Mouse (Mus musculus) urinary bladder, postnatal 14 days (tissue): Measurements from ENCODE around the gene Stat2.
"Not testable (repeated sequence)": the region's sequence is repeated elsewhere in the genome, so short reads cannot be mapped to it uniquely, and the experiment has no call there.

Experiments used
- DNase-seq: peaks from one replicate; pipeline ENCODE4 v3.0.0; 2021; ENCODE audit warnings: low spot score

Stat2 gene

DNA sequence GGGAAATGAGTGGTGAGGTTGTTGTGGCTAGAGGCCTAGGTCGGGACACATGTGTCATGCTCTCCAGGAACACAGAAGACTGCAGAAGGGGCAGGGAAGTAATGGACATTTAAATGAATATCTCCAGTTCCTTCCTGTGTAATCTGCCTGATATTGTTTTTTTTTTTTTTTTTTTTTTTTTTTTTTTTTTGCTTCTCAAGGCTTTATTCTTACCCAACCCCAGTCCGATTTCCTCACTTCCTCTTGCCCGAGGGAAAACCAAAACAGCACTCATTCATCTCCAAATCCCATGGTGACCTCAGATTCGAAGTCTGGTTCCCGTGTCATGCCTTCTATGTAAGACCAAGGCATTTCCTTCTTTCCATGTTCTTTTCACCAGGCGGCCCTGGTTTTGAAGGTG lies 27.9 kb downstream of the Stat2 start:
- no peak for DNase-seq

DNA sequence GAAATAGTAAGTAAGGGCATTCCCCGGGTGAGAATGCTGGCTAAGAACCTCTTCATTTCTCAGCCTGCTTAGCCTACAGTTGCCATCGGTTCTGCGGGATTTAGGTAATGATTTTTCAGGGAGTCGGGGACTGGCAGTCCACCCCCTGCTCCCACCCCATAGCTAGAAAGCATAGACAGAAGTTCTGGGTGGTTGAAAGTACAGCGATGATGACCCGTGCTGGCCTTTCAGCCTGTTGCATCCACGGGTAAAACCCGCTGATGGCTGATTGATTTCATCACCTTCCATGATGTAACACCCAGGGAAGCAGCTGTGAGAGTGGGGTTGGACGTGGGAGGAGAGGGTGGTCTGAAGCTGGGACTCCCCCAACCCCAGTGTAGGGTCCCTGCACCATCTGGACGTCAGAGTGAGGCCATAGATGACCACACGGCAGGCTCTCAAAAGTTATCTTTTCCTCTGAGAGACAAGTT lies 28.4 kb downstream of the Stat2 start, which contains the start of gene Il23a:
Gene Il23a (minus strand): TSS at position 51 of the 470 bp plus-strand sequence.
- DNase-seq, result no peak

DNA sequence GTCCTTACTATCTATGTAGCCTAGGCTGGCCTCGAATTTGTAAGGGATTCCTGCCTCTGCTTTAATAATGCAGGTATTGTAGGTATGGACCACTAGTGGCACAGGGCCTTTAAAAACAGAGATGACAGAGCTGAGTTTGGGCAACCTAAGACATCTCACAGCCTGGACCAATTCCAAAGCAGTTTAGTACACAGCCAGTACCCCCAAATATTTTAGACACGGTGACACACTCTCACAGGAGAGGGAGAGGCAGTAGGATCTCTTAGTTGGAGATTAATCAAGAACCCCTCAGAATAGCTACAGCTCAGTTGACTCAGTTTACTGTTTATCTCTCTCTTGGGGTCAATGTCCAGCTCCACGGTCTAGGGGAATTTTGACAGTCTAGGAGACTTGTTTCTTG lies 32.0 kb downstream of the Stat2 start:
- no peak for DNase-seq

DNA sequence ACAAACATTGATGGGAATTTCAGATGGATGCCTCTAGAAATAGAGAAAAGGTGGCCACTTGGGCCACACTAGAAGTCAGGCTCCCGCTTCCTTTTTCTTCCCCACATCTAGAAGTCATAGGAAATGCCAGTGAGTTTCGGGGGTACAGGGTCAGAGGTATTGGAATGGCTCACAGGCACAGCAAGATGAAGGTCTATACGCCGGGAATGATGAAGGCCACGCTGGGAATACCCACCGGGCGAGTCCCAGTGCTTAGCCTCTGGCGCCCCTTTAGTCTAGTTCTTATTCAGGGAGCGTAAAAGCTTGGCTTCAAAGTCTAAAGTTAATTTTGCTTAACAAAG lies 32.4 kb downstream of the Stat2 start:
- DNase-seq, result no peak

DNA sequence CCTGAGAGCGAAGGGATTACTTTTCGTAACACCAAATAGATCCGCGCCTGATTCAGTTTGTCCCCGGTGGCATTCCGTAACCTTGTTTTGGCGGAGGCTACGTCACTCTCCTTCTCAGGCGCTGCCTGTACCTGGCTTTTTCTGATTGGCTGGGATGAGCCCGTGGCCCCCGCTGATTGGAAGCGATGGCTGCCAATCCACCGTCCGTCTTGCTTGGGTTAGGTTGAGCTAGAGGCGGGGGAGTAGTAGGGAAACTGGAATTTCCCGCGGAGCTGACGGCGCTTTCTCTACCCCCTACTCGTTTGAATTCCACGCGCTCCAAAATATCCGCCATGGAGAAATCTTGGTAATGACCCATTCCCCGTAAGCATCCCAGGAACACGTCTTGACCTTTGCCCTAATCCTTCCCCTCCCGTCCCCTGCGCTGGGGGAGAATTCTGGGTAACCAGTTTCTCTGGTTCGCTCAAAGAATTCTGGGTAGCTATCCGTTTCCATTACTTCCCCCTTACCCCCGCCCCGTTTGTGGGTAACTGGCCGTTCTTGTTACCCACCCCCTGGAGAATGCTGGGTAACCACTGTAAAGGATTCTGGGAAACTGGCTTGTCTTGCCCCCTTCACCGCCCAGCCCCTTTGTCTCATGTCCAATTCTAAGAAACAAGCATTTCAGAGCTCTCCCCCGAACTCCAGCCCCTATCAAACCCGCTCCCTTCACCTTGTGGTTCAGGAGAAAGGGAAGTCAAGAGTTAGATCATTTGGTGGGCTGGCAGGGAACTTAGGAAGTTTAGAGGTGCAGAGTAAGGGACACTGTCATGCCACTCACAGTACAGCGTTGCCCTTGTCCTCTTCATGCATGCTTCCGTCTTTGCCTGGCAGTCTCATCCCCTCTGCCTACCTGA lies 33.0 kb downstream of the Stat2 start, which contains the start of gene Pan2:
Gene Pan2 (plus strand): TSS at position 210 of the 896 bp plus-strand sequence.
- peak; percentile 99 for DNase-seq

DNA sequence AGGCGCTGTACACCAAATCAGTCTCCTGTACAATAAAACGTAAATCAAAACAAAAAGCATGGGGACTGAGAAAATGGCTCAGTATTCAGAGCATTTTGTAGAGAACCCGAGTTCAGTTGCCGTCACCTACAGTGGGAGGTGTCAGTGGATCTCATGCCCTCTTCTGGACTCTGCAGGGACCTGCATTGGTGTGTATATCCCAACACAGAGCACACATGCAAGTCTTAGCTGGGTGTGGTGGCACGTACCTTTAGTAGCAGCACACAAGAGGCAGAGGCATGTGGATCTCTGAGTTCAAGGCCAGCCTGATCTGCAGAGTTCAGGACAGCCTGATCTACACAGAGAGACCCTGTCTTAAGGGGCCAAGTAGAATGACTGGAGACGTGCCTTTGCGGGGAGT lies 39.3 kb downstream of the Stat2 start:
- no peak for DNase-seq

DNA sequence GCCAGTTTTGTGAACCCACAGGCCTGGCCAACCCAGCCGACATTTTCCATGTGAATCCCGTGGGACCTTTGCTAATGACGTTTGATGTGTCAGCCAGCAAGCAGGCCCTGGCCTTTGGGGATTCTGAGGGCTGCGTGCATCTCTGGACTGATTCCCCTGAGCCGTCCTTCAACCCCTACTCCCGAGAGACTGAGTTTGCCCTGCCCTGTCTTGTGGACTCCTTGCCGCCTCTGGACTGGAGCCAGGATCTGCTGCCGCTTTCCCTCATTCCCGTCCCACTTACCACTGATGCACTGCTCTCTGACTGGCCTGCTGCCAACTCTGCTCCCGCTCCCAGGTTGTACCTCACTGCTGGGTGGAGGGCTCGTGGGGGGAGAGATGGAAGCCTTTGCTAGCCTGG lies 39.8 kb downstream of the Stat2 start:
- DNase-seq, result no peak

DNA sequence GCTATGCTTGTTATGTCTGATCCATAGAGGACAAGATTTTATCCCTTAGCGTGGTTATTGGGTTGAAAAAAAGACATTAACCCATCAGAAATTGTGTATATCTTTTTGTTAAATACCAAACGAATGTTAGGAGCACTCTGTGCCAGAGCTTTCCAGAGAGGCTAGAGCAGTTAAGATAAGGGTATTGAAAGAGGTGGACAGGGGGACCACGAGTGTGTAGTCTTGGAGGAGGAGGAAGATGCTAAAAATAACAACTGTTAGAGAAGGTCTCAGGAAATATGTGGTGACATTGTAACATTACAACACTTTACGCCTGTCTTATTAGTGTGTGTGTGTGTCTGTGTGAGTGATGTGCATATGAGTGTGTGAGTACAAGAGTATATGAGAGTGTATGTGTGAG lies 40.5 kb downstream of the Stat2 start:
- no peak for DNase-seq

DNA sequence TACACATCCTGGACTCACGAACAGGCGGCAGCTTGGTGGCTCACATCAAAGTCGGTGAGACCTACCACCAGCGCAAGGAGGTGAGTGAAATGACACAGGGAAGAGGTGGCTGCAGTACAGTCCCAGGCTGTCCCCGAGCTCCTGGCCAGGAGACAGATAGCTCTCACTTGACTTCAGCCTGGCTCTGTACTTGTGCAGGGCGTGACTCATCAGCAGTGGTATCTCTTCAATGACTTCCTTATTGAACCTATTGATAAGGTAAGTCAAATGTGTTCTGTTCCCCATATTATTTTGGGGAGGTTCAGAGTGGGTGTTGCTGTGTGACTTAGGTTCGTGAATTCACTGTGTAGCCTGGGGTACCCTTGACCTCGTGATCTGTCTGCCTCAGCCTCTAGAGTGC lies 45.2 kb downstream of the Stat2 start:
- no peak for DNase-seq

DNA sequence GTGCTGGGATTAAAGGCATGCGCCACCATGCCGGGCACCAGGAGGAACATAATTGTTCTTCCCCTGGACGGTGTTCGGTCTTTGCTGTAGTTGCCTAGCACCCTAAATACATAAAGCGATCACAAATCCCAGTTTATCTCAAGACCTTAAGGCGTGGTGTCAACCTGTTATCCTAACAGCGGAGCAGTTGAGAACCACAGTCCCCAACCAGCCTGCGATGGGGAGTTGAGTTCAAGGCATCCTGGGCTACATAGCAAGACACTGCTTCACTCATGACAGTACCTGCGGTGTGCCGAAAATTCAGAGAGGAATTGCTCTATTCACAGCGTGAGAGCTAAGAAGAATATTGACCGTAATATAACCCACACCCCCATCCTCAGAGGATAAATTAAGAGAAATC lies 51.3 kb downstream of the Stat2 start:
- no peak for DNase-seq

DNA sequence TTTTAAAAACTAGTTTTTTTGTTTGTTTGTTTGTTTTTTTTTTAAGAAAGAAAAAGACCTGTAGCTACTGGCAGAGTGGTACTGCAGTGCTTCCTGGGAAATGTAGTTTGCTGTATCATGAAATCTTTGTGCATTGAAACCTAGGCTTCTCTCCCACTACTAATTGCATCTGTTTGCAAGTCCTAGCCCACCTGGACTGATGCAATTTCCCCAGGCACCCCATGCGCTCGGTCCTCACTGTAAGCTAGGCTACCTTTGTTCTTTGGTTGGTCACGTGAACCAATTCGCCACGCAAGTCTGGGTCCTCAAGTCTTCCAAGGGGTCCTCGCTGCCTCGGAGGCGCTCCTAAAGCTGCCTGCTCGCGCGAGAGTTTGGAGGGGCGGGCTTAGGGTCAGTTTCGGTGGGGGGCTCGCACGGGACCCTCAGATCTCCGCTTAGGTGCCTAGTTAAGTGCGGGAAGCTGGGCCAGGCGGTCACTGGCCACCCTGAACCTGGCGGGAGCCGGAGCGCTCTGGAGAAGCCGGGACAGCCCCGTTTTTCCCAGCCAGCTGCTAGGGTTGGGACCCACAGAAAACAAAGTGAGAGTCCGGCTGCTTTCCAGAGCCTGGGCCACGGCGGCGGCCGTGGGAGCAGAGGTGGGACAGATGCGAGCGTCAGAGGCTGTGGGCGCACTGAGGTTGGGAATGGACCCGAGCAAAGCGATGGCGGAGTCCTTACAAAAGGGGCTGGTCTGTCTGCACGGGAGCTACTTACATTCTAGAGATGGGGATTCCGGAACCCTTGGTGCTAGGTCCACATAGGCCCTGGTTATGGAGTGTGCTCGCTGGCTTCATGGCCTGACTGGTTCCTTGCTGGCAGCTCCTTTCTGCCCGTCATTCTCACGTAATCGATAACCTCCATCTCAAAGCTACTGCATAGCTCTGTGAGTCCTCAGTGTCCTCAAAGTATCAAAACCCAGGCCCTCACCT lies 52.1 kb downstream of the Stat2 start, which contains the start of gene Cnpy2:
Gene Cnpy2 (plus strand): TSS at position 319 of the 968 bp plus-strand sequence.
- DNase-seq, result peak; percentile 80

DNA sequence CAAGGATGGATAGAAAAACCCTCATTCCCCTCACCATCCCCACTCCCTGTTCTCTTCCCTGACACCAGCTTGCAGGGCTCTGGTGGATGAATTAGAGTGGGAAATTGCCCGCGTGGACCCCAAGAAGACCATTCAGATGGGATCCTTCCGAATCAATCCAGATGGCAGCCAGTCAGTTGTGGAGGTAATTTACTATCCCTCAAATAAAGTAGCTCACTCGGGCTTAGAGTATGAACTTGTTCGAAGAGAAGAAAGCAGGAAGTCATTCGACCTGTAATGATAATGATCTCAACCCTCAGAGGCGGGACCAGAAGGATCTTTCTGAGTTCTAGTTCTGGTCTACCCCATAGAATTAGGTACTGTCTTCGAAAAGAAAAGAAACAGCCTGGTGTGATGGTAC lies 53.2 kb downstream of the Stat2 start:
- no peak for DNase-seq

DNA sequence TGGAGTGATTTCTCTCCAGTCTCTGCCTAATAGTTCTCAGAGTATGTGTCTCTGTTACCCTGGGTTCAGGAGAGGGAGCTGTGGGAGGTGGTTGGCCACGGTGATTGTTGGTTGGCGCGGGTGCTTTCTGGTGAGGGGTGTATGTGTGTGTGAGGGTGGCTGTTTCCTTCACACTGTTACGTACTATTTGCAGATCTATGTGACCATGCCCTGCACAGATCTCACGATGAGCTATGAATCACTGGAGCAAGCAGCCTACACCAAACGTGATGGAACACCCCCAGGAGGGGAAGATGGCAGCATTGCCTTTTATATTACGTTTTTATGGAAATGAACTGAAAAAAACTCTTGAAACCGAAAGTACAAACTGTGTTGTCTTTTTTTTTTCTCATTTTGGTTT lies 56.5 kb downstream of the Stat2 start:
- no peak for DNase-seq

DNA sequence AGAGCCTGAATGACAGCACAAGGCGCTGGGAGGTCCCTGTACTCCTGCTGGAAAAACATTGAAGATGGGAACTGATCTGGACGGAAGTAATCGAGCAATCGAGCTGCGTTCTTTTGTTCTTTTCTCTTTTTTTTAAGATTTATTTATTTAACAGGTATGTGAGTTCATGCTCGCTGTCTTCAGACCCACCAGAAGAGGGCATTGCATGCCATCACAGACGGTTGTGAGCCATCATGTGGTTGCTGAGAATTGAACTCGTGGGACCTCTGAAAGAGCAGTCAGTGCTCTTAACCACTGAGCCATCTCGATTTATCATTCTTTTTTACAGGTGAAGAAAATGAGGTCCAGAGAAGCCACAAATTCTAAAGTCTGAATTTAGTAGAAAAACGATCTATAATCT lies 57.3 kb downstream of the Stat2 start:
- no peak for DNase-seq

DNA sequence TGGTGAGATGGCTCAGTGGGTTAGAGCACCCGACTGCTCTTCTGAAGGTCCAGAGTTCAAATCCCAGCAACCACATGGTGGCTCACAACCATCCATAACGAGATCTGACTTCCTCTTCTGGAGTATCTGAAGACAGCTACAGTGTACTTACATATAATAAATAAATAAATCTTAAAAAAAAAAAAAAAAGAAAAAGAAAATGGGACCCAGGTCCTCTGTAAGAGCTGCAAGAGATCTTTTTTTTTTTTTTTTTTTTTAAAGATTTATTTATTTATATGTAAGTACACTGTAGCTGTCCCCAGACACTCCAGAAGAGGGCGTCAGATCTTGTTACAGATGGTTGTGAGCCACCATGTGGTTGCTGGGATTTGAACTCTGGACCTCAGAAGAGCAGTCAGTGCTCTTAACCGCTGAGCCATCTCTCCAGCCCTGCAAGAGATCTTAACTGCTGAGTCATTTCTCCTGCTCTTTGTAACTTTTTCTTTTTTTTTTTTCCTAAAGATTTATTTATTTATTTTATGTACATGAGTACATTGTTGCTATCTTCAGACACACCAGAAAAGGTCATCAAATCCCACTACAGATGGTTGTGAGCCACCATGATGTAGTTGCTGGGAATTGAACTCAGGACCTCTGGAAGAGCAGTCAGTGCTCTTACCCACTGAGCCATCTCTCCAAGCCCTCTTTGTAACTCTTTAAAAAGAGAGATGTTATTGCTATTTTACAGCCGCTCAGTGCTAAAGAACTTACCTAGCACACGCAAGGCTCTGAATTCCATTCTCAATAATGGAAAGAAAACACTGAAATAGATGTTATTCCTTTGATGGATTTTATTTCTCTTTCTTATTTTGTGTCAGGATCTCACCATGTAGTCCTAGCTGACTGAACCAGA lies 62.2 kb downstream of the Stat2 start:
- DNase-seq, result not testable (repeated sequence)

DNA sequence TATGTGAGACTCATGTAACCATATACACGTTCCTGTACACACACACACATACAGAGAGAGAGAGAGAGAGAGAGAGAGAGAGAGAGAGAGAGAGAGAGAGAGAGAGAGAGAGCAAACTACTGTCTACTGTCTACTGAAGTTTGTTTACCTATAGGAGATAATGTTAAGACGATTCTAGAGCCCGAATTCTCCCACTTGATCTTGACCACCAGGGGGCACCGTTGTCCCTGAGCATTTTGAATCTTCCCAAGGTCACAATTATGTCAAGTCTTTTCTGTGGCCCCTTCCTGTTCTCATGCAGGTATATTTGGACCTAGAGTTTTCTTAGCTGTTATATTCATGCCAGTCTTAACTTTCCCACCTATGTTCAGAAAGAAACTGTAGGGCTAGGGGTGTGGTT lies 65.2 kb downstream of the Stat2 start:
- DNase-seq, result peak; percentile 81

DNA sequence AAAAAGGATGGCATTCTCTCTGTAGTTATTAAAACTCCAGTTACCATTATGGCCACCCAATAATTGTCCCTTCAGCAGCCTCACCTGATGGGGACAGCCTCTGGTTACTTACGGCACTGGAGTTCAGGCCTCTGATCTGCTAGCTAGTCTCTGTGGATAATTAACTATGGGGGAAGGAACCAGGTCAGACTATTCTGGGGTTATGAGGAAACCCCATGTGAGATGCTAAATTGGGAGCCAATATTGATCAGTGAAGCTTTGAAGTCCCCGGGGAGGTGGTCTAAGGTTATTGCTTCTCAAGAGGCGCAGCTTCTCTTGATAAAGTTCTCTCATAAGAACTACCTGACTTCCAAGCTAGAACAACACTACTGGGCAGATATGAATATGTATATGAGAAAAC lies 65.8 kb downstream of the Stat2 start:
- DNase-seq, result no peak

DNA sequence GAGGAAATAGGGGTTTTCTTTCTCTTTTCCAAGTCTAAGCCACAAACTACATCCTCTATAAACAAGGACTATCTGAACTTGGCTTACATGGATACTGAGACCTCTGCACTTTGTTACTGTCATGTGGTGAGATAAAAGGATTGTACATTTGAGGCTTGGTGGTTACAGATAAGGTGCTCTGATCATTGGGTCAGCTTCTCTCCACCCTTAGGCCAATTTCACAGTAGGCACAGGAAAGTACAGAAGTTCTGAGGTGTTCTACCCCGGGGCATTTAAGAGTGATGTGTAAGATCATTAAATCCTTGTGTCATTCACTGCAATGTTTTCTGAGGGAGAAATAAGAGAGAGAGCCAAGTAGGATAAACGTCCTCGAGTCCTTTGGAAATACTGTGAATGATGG lies 66.2 kb downstream of the Stat2 start:
- no peak for DNase-seq

DNA sequence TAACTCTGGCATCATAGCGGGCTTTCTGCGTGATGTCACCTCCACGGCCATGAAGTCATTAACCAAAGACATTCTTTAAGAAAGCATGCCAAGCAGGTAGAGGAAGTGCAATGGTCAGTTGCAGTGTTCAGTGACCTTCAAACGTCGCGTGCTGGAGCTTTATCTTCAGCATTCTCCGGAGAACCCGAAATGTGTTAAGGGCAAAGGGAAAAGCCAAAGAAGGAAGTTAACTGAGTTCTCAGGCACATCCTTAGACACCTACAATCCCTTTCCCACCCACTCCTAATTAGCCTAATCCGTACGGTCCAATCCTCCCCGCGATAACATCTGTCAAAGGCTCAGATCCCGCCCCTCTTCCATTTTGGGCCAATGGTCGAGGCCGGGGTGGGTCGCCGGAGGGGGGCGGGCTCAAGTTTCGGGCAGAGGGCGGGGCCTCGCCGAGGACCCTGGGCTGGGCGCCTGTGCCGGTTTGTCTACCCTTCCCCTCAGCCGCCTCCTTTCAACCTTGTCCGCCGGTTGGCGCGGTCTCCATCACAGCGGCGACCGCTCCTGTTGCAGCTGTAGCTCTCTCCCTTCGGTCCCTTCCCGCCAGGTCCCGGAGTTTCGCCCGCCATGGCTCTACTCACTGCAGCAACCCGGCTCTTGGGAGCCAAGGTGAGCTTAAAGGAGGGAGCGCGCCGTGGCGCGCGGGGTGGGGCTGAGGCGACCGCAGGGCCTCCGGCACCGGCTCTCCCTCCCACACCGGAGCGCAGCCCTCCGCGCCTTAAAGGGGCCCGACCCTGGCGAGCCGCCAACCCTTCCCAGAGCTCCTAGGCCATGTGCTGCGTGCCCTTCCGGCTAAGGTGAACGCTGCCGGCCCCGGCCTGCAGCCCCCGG lies 67.2 kb downstream of the Stat2 start, which contains the start of gene Cs:
Gene Cs (plus strand): TSS at position 429 of the 876 bp plus-strand sequence.
- peak; percentile 96 for DNase-seq

DNA sequence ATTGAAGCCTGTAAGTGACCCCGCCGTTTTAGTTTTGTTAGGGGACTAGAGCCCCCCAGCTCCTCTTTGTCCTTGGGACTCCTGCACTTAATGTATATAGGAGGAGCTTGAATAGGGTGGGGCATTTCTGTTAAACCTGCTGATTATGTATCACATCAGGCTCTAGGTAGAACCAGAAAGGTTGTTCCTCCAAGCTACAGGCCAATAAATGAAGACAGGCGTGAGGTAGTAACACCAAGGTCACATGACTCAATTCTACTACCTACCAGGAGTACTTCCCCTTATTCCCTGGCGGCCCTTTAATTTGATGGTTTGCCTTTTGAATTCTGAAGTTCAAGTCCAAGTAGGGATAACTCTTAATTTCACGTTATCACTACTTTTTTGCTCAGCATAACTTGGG lies 68.1 kb downstream of the Stat2 start:
- DNase-seq, result no peak

DNA sequence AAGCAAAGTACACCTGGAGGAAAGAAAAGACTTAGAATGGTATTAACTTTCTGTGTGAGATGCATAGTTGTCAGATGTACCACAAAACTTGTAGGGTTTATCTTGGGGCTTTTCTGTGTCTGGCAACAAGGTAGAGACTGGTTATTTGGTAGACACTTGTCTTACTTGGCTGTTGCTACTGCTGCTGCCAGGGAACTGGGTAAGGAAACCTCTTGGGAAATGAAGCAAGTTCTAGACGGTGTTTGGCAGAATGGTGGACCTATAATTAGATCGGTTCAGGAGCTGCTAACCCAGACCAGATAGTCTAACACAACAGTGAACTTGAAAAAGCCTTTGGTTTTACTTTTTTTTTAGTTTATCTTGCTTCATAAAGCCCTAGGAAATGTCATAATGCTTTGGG lies 68.6 kb downstream of the Stat2 start:
- DNase-seq, result no peak
